Mouse (Mus musculus) MEL (cell line): ENCODE measurements around the gene Thsd7b. TPM values are rescaled to one million over a fixed set of nuclear protein-coding genes. Genes with fewer than 3 reads are reported as not detected.

Experiments
- DNase-seq: peaks from one replicate; pipeline ENCODE4 v3.0.0; 2011; ENCODE audit warnings: low read depth, low spot score
- H3K27ac ChIP-seq: 2 replicates; pipeline ENCODE4 v1.5.1; 2012; ENCODE audit warnings: low read depth, mild to moderate bottlenecking, control low read depth, low read length, moderate library complexity; ENCODE audit not compliant: control insufficient read depth
- H3K27me3 ChIP-seq, 2 experiments: fragments of 150-350 bp in 1 of 2; sonication (generic) in 1 of 2; 2 replicates each; pipeline ENCODE4 v1.6.1; 2012; ENCODE audit warnings: low read length in 2 of 2, mild to moderate bottlenecking in 2 of 2, improper control_type of control experiment in 1 of 2, moderate library complexity in 1 of 2; ENCODE audit not compliant: insufficient read depth in 2 of 2, control insufficient read depth in 1 of 2
- H3K36me3 ChIP-seq, 2 experiments: 2 replicates each; pipeline ENCODE4 v1.6.1; 2012 to 2014; ENCODE audit warnings: low read length in 2 of 2, improper control_type of control experiment in 1 of 2, inconsistent platforms in 1 of 2, mild to moderate bottlenecking in 1 of 2; ENCODE audit not compliant: insufficient read depth in 2 of 2, control insufficient read depth in 1 of 2
- H3K4me1 ChIP-seq, 2 experiments: fragments of 150-350 bp in 1 of 2; sonication (generic) in 1 of 2; 2 replicates each; pipeline ENCODE4 v1.6.1; 2012; ENCODE audit warnings: low read length in 2 of 2, improper control_type of control experiment in 1 of 2, mild to moderate bottlenecking in 1 of 2; ENCODE audit not compliant: insufficient read depth in 2 of 2, control insufficient read depth in 1 of 2
- H3K4me3 ChIP-seq, 2 experiments: fragments of 150-350 bp in 1 of 2; sonication (generic) in 1 of 2; 2 replicates each; pipeline ENCODE4 v1.5.1; 2012; ENCODE audit warnings: low read depth in 2 of 2, low read length in 2 of 2, mild to moderate bottlenecking in 2 of 2, moderate library complexity in 2 of 2, control low read depth in 1 of 2, improper control_type of control experiment in 1 of 2; ENCODE audit not compliant: control insufficient read depth in 1 of 2, insufficient read depth in 1 of 2
- H3K79me2 ChIP-seq: 2 replicates; pipeline ENCODE4 v1.6.1; 2012; ENCODE audit warnings: mild to moderate bottlenecking, low read length, moderate library complexity; ENCODE audit not compliant: control insufficient read depth, poor library complexity, insufficient read depth
- H3K9ac ChIP-seq: 2 replicates; pipeline ENCODE4 v1.6.1; 2012; ENCODE audit warnings: low read depth, mild to moderate bottlenecking, control low read depth, low read length, moderate library complexity; ENCODE audit not compliant: control insufficient read depth, poor library complexity, severe bottlenecking
- H3K9me3 ChIP-seq: fragments of 150-350 bp; sonication (generic); replicated peaks from 2 replicates; pipeline ENCODE4 v1.6.1; 2012; ENCODE audit warnings: mild to moderate bottlenecking, low read length, improper control_type of control experiment, moderate library complexity; ENCODE audit not compliant: insufficient read depth
- BHLHE40 ChIP-seq: IDR thresholded peaks from 2 replicates; pipeline ENCODE4 v1.6.1; 2012; ENCODE audit warnings: low read depth, mild to moderate bottlenecking, inconsistent platforms, low read length, improper control_type of control experiment, borderline replicate concordance
- CHD2 ChIP-seq: IDR thresholded peaks from 2 replicates; pipeline ENCODE4 v1.6.1; 2011; ENCODE audit warnings: low read length, improper control_type of control experiment
- CTCF ChIP-seq, 3 experiments: IDR thresholded peaks in 2 of 3; conservative IDR thresholded peaks in 1 of 3; 2 replicates each; pipeline ENCODE4 v1.5.1; 2011 to 2012; ENCODE audit warnings: low read length in 3 of 3, low read depth in 2 of 3, mild to moderate bottlenecking in 2 of 3, improper control_type of control experiment in 1 of 3, inconsistent platforms in 1 of 3, mixed read lengths in 1 of 3, moderate library complexity in 1 of 3; ENCODE audit not compliant: control insufficient read depth in 1 of 3, insufficient read depth in 1 of 3, poor library complexity in 1 of 3, severe bottlenecking in 1 of 3
- E2F4 ChIP-seq: IDR thresholded peaks from 2 replicates; pipeline ENCODE4 v1.6.1; 2011; ENCODE audit warnings: low read depth, low read length, improper control_type of control experiment, borderline replicate concordance
- EP300 ChIP-seq, 2 experiments: IDR thresholded peaks; 2 replicates each; pipeline ENCODE4 v1.6.1; 2011; ENCODE audit warnings: improper control_type of control experiment in 2 of 2, low read length in 2 of 2, low read depth in 1 of 2, mild to moderate bottlenecking in 1 of 2
- GABPA ChIP-seq: IDR thresholded peaks from 2 replicates; pipeline ENCODE4 v1.6.1; 2012; ENCODE audit warnings: low read depth, mild to moderate bottlenecking, inconsistent platforms, low read length, improper control_type of control experiment, moderate library complexity
- HCFC1 ChIP-seq: IDR thresholded peaks from 2 replicates; pipeline ENCODE4 v1.6.1; 2012; ENCODE audit warnings: low read depth, mild to moderate bottlenecking, inconsistent platforms, low read length, improper control_type of control experiment, moderate library complexity
- KAT2A ChIP-seq: conservative IDR thresholded peaks from 2 replicates; pipeline ENCODE4 v1.6.1; 2012; ENCODE audit warnings: low read depth, low read length, improper control_type of control experiment, inconsistent platforms
- MAZ ChIP-seq: IDR thresholded peaks from 2 replicates; pipeline ENCODE4 v1.6.1; 2012; ENCODE audit warnings: low read depth, mild to moderate bottlenecking, inconsistent platforms, low read length, improper control_type of control experiment
- MXI1 ChIP-seq: IDR thresholded peaks from 2 replicates; pipeline ENCODE4 v1.6.1; 2011; ENCODE audit warnings: mild to moderate bottlenecking, low read depth, low read length, improper control_type of control experiment
- MYB ChIP-seq: IDR thresholded peaks from 2 replicates; pipeline ENCODE4 v1.6.1; 2011; ENCODE audit warnings: mild to moderate bottlenecking, low read depth, low read length, improper control_type of control experiment
- NELFE ChIP-seq: IDR thresholded peaks from 2 replicates; pipeline ENCODE4 v1.6.1; 2011; ENCODE audit warnings: low read depth, low read length, improper control_type of control experiment
- POLR2AphosphoS2 ChIP-seq: IDR thresholded peaks from 2 replicates; pipeline ENCODE4 v1.6.1; 2011; ENCODE audit warnings: low read length, improper control_type of control experiment
- RAD21 ChIP-seq: IDR thresholded peaks from 2 replicates; pipeline ENCODE4 v1.6.1; 2011; ENCODE audit warnings: mild to moderate bottlenecking, low read depth, low read length, improper control_type of control experiment
- RCOR1 ChIP-seq: IDR thresholded peaks from 2 replicates; pipeline ENCODE4 v1.6.1; 2012; ENCODE audit warnings: low read depth, mild to moderate bottlenecking, inconsistent platforms, low read length, improper control_type of control experiment
- SIN3A ChIP-seq: IDR thresholded peaks from 2 replicates; pipeline ENCODE4 v1.6.1; 2012; ENCODE audit warnings: low read length, improper control_type of control experiment, inconsistent platforms
- TBP ChIP-seq: IDR thresholded peaks from 2 replicates; pipeline ENCODE4 v1.8.0; 2011; ENCODE audit warnings: low read depth, low read length, improper control_type of control experiment
- TCF12 ChIP-seq: IDR thresholded peaks from 2 replicates; pipeline ENCODE4 v1.6.1; 2014; ENCODE audit warnings: low read depth, mild to moderate bottlenecking, inconsistent platforms, low read length, improper control_type of control experiment, moderate library complexity
- USF1 ChIP-seq: IDR thresholded peaks from 2 replicates; pipeline ENCODE4 v1.6.1; 2014; ENCODE audit warnings: low read depth, mild to moderate bottlenecking, inconsistent platforms, low read length, improper control_type of control experiment, moderate library complexity
- USF2 ChIP-seq, 2 experiments: IDR thresholded peaks; 2 replicates each; pipeline ENCODE4 v1.6.1; 2011 to 2012; ENCODE audit warnings: improper control_type of control experiment in 2 of 2, low read length in 2 of 2, borderline replicate concordance in 1 of 2, inconsistent platforms in 1 of 2, low read depth in 1 of 2, mild to moderate bottlenecking in 1 of 2; ENCODE audit not compliant: insufficient read depth in 1 of 2
- ZC3H11A ChIP-seq: IDR thresholded peaks from 2 replicates; pipeline ENCODE4 v1.6.1; 2012; ENCODE audit warnings: low read depth, mild to moderate bottlenecking, inconsistent platforms, low read length, improper control_type of control experiment
- ZKSCAN1 ChIP-seq: IDR thresholded peaks from 2 replicates; pipeline ENCODE4 v1.6.1; 2012; ENCODE audit warnings: low read depth, mild to moderate bottlenecking, inconsistent platforms, low read length, improper control_type of control experiment, moderate library complexity
- ZMIZ1 ChIP-seq: IDR thresholded peaks from 2 replicates; pipeline ENCODE4 v1.6.1; 2012; ENCODE audit warnings: low read depth, mild to moderate bottlenecking, inconsistent platforms, low read length, improper control_type of control experiment, moderate library complexity
- ZNF384 ChIP-seq: IDR thresholded peaks from 2 replicates; pipeline ENCODE4 v1.6.1; 2012; ENCODE audit warnings: low read depth, mild to moderate bottlenecking, inconsistent platforms, low read length, improper control_type of control experiment
- polyA plus RNA-seq, 2 experiments: library from polyadenylated mRNA; stranded (reverse) in 1 of 2; unstranded in 1 of 2; fragments of >175 nt in 1 of 2; fragments of >200 nt in 1 of 2; gene quantifications; 2 replicates each; pipeline versions ENCODE4 v1.2.1 to v1.2.4; 2012; ENCODE audit warnings: low replicate concordance in 2 of 2, low read depth in 1 of 2; ENCODE audit not compliant: insufficient read length in 2 of 2, insufficient read depth in 1 of 2, missing spikeins in 1 of 2
- total RNA-seq: library from RNA; depleted of rRNA; stranded (reverse); fragments of 300-350 nt; gene quantifications from 2 replicates; pipeline ENCODE4 v1.2.3, GENCODE M21; 2012

Thsd7b gene
- total and polyA plus RNA-seq, 3 experiments = not detected

GRCm38 (mm10) chr1:129874355-129874754, 601.3 kb downstream of the Thsd7b start:
- TF ChIP-seq HCFC1 (no peak), ZKSCAN1 (no peak), EP300 (IDR thresholded peaks at IDR 0.05; ENCODE audit: low read depth in 1 of 2, low read length in 2 of 2) (no peak), POLR2AphosphoS2 (no peak), BHLHE40 (no peak), CHD2 (no peak), MYB (no peak), KAT2A (no peak), SIN3A (no peak), TCF12 (no peak), MAZ (no peak), ZNF384 (no peak), E2F4 (no peak)
- Histone ChIP-seq H3K9me3 (no peaks in the 10 kb centered on the region), H3K79me2 (no peaks in the 10 kb centered on the region), H3K36me3 (no peaks in the 10 kb centered on the region), H3K4me1 (no peaks in the 10 kb centered on the region), H3K9ac (no peak overlapping the region), H3K27ac (no peak overlapping the region), H3K27me3 (no peaks in the 10 kb centered on the region), H3K4me3 (no peak overlapping the region)
- no peak for DNase-seq

DNA sequence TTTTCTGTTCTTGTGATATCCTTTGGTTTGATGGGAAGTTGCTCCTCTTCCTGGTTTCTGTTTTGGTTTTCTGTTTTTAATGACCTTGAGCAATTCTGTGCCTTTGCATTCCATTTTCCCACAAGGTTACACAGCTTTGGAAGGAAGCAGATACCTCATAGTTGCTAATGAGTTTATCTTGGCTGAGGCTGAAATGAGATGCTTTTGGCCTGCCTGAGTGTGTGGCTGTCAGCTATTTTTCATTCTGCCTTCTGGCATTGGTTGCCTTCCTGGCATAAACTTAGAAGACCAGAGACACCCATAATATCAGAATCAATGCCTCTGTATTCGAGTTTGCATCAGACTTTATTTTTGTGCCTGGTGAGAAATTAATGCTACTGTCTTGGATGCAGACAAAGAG, 614.8 kb downstream of the Thsd7b start:
- no peak overlapping the region for H3K27ac ChIP-seq
- no peaks in the 10 kb centered on the region for H3K36me3 ChIP-seq
- no peaks in the 10 kb centered on the region for H3K27me3 ChIP-seq
- H3K4me3 ChIP-seq = no peak overlapping the region
- no peak for DNase-seq
- no peaks in the 10 kb centered on the region for H3K79me2 ChIP-seq
- H3K9ac ChIP-seq = no peak overlapping the region
- no peaks in the 10 kb centered on the region for H3K4me1 ChIP-seq
- TF ChIP-seq GABPA = no peak
- TF ChIP-seq, all 39 proteins: peak for 0
- H3K9me3 ChIP-seq = no peaks in the 10 kb centered on the region

DNA sequence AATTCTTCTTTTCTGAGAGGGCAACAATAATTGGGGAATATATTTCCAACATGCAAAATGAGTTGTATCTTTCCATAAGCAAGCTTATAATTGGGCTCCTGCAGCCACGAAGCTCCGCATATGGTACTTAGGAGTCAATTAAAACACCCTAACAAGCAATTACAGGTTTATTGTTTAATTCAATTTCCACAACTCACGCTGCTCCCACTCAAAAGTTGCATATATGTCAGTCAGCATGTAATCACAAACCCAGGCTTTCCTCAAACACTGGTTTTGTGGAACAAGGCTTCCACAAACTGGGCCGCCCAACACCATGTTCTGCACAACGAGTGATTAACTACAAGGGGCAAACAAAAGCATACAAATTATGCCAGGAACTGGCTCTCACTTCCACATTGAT, 625.0 kb downstream of the Thsd7b start:
- H3K9me3 ChIP-seq = no peaks in the 10 kb centered on the region

More for the DNA sequence above, 625.0 kb downstream of the Thsd7b start:
- Histone ChIP-seq H3K79me2 (no peaks in the 10 kb centered on the region), H3K4me1 (no peaks in the 10 kb centered on the region), H3K27ac (no peak overlapping the region), H3K4me3 (no peak overlapping the region), H3K36me3 (no peaks in the 10 kb centered on the region), H3K9ac (no peak overlapping the region)
- no peak for TF ChIP-seq ZKSCAN1
- no peak for TF ChIP-seq POLR2AphosphoS2
- no peak for TF ChIP-seq MAZ
- TF ChIP-seq RAD21 = no peak
- no peak for TF ChIP-seq TBP
- TF ChIP-seq MXI1 = no peak
- no peak for TF ChIP-seq ZNF384
- TF ChIP-seq MYB = no peak
- no peak for TF ChIP-seq NELFE
- TF ChIP-seq ZMIZ1 = no peak
- TF ChIP-seq RCOR1 = no peak
- no peak for TF ChIP-seq CTCF (IDR thresholded peaks at IDR 0.05 in 2 of 3, conservative IDR thresholded peaks at IDR 0.05 in 1 of 3; ENCODE audit: control insufficient read depth in 1 of 3, insufficient read depth in 1 of 3, low read depth in 2 of 3, low read length in 3 of 3, poor library complexity in 1 of 3, severe bottlenecking in 1 of 3)
- TF ChIP-seq USF1 = no peak
- TF ChIP-seq KAT2A = no peak
- no peak for TF ChIP-seq USF2 (IDR thresholded peaks at IDR 0.05; ENCODE audit: borderline replicate concordance in 1 of 2, insufficient read depth in 1 of 2, low read depth in 1 of 2, low read length in 2 of 2)
- TF ChIP-seq ZC3H11A = no peak
- no peak for TF ChIP-seq SIN3A
- TF ChIP-seq, all 39 proteins: peak for 0
- H3K27me3 ChIP-seq = no peaks in the 10 kb centered on the region; a peak in 1 of 4 replicates
- DNase-seq = no peak
